Mouse (Mus musculus) forebrain, embryonic 11.5 days (tissue): ENCODE measurements at regions not wholly inside any gene's neighbourhood (a gene's known extent, or its start where the extent isn't known, plus 50 kb on each side); places are given as distances from the start of the nearest gene placed in this dataset.
"Not testable (repeated sequence)": the region's sequence is repeated elsewhere in the genome, so short reads cannot be mapped to it uniquely, and the experiment has no call there.

Experiments used
- ATAC-seq: fragments of 200-750 bp; cut with Nextera tagmentation; replicated peaks from 2 replicates; pipeline ENCODE4 v1.8.0; 2017; ENCODE audit warnings: moderate TSS enrichment; ENCODE audit not compliant: low FRiP score
- DNase-seq: peaks from one replicate; pipeline ENCODE4 v3.0.0-alpha.2; 2017; ENCODE audit warnings: low spot score
- H3K27ac ChIP-seq: fragments of 300-500 bp; sonication (generic); 2 replicates; pipeline ENCODE4 v1.5.1; 2014; ENCODE audit warnings: low read depth, low read length
- H3K27me3 ChIP-seq: fragments of 300-500 bp; sonication (generic); 2 replicates; pipeline ENCODE4 v1.6.1; 2014; ENCODE audit warnings: mild to moderate bottlenecking, low read length, mixed read lengths; ENCODE audit not compliant: control insufficient read depth, insufficient read depth
- H3K36me3 ChIP-seq: fragments of 300-500 bp; sonication (generic); 2 replicates; pipeline ENCODE4 v1.6.1; 2014; ENCODE audit warnings: mild to moderate bottlenecking, low read length, moderate library complexity, mixed read lengths; ENCODE audit not compliant: control insufficient read depth, insufficient read depth
- H3K4me1 ChIP-seq: fragments of 300-500 bp; sonication (generic); replicated peaks from 2 replicates; pipeline ENCODE4 v1.6.1; 2014; ENCODE audit warnings: low read length, mixed read lengths; ENCODE audit not compliant: control insufficient read depth, insufficient read depth
- H3K4me2 ChIP-seq: fragments of 300-500 bp; sonication (generic); 2 replicates; pipeline ENCODE4 v1.6.1; 2014; ENCODE audit warnings: low read depth, mild to moderate bottlenecking, low read length, moderate library complexity, mixed read lengths; ENCODE audit not compliant: severe bottlenecking
- H3K4me3 ChIP-seq: fragments of 300-500 bp; sonication (generic); 2 replicates; pipeline ENCODE4 v1.5.1; 2014; ENCODE audit warnings: low read depth, low read length
- H3K9ac ChIP-seq: fragments of 300-500 bp; sonication (generic); 2 replicates; pipeline ENCODE4 v1.6.1; 2014; ENCODE audit warnings: low read length
- H3K9me3 ChIP-seq: fragments of 300-500 bp; sonication (generic); 2 replicates; pipeline ENCODE4 v1.6.1; 2016; ENCODE audit warnings: low read length, mixed read lengths; ENCODE audit not compliant: control insufficient read depth
- WGBS: fragments of 180-500 bp; shearing (Covaris S2); extraction: QIAGEN DNeasy Blood & Tissue Kit; methylation state at CpG from one replicate; pipeline ENCODE4 v1.1.7; 2014; 5-methylcytosine and 5-hydroxymethylcytosine counted together

DNA sequence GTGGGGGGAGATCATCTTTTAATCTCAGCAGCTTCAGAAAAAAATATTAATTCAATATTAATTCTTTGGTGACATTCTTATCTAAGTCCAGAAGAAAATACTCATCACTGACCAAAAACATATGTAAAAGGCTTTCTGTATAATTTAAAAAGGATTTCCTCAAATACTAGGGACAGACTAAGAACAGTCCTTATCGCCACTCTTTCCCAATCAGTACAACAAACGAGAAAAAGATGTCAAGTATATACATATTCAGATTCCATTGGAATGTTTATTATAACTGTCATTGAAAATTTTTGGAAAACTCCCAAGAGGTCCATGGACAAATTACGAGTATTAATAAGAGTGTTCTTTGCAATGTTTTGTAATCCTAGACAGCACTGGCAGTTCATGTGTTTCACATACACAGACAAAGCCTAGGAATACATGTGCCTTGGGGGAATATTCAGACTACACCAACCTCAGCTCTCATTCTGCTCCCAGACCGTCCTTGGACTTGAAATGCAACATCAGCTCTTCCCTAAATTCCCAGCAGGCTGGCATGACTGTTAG lies 270.4 kb upstream of the Dcbld2 start:
- Histone ChIP-seq H3K4me1 (no peaks in the 10 kb centered on the region), H3K9me3 (no peaks in the 10 kb centered on the region), H3K27ac (no peak overlapping the region), H3K27me3 (no peaks in the 10 kb centered on the region), H3K4me2 (no peak overlapping the region), H3K9ac (no peak overlapping the region), H3K36me3 (no peaks in the 10 kb centered on the region), H3K4me3 (no peak overlapping the region)
- DNase-seq = no peak
- no peak for ATAC-seq
- WGBS = 85% methylated on average over 4 of the region's 4 CpGs

DNA sequence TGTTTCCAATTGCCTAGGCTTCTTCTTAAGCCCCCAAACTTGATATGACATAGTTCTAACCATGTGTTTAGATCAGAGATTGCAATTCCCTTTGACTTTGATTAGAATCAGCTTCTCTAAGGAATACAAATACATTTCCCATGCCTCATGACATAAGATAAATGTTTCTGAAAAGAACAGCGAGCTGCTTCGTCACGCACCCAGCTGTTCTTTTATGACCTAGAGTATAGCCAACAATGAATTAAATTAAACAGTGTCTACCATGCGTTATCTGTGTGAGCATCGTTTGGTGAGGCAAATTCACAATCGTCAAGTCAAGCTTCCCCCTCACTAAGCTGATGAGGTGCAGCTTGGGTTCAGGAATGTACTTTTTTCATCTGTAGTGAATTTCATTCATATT lies 261.8 kb upstream of the Dcbld2 start:
- Histone ChIP-seq H3K36me3 (no peaks in the 10 kb centered on the region), H3K9ac (no peak overlapping the region), H3K4me3 (no peak overlapping the region), H3K4me1 (no peaks in the 10 kb centered on the region), H3K27ac (no peak overlapping the region), H3K27me3 (no peaks in the 10 kb centered on the region), H3K4me2 (no peak overlapping the region), H3K9me3 (no peaks in the 10 kb centered on the region)
- WGBS = 55% methylated on average over 6 of the region's 6 CpGs
- no peak for DNase-seq
- ATAC-seq = no peak

DNA sequence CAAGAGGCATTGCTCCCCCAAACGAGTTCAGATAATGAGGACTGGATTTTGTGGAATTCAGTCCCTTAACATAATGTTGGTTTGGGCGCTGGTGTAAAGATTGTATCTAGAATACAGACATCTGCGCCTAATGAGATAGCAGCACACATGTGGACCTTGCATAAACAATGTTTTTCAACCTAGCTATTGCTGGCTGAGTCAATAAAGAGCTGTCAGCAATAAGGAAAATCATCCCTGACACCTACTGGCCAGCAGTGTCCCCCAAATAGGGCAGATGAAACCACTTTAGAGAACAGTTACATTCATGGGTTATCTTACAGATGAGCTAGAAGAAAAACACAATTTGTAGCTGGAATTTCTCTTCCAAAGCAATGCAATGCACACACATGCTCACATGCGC lies 252.7 kb upstream of the Dcbld2 start:
- no peaks in the 10 kb centered on the region for H3K27me3 ChIP-seq
- no peak overlapping the region for H3K9ac ChIP-seq
- ATAC-seq = no peak
- no peak for DNase-seq
- H3K4me1 ChIP-seq = no peaks in the 10 kb centered on the region
- no peaks in the 10 kb centered on the region for H3K9me3 ChIP-seq
- no peaks in the 10 kb centered on the region for H3K36me3 ChIP-seq
- H3K4me2 ChIP-seq = no peak overlapping the region
- H3K27ac ChIP-seq = no peak overlapping the region
- no peak overlapping the region for H3K4me3 ChIP-seq
- WGBS = 41% methylated on average over 4 of the region's 4 CpGs

DNA sequence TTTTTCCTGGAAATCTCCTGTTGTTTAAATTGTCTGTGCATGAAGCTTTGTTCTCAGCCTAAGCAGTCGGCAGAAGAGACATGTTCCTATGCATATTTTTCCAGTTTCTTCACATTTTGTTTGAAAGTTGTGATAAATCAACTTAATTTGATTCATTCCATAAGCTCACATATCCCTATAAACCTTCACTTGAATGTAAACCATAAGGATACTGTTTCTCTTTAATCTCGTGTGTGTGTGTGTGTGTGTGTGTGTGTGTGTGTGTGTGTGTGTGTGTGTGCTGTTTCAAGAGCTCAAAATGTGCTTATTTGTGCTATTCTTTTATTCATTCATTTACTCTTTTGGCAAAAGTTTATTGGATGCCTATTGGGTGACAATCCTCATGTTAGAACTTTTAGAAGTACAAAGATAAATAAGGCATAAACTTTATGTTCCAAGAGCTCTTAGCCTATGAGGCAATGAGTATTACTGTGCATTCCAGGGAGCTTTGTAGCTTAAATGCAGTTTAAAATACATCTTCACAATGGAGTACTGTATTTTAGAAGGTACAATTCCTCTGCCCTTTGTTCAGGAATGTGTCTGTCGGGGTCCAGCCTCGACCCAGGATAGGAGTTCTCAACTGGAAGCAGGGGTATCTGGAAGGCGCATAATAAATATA lies 229.4 kb upstream of the Dcbld2 start:
- no peak overlapping the region for H3K4me2 ChIP-seq
- 75% methylated on average over 5 of the region's 5 CpGs for WGBS
- no peaks in the 10 kb centered on the region for H3K27me3 ChIP-seq
- no peaks in the 10 kb centered on the region for H3K4me1 ChIP-seq
- DNase-seq (no peak), ATAC-seq (no peak)
- no peak overlapping the region for H3K27ac ChIP-seq
- no peak overlapping the region for H3K9ac ChIP-seq
- no peak overlapping the region for H3K4me3 ChIP-seq
- no peaks in the 10 kb centered on the region for H3K36me3 ChIP-seq
- no peaks in the 10 kb centered on the region for H3K9me3 ChIP-seq

DNA sequence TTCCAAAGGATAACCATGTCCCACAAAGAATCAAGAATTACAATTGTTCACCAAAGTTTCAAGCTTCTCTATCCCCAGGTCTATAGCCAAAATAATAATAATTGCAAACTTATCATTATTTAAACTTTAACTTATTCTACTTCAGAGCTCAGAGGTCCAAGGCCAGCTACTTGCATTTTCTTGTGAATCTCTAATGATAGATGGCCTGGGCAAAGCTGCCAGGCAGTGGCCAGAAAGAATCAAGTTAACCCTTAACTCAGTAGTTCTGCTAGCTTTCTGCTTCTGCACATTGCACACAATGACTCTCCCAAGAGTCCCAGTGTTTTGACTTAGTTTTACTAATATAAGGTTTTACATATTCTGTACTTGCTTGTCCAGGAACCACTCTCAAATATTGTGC lies 228.3 kb upstream of the Dcbld2 start:
- not testable (repeated sequence) for H3K27me3 ChIP-seq, H3K9me3 ChIP-seq, ATAC-seq, H3K36me3 ChIP-seq, DNase-seq, H3K27ac ChIP-seq, H3K4me1 ChIP-seq, H3K9ac ChIP-seq, H3K4me2 ChIP-seq, H3K4me3 ChIP-seq

DNA sequence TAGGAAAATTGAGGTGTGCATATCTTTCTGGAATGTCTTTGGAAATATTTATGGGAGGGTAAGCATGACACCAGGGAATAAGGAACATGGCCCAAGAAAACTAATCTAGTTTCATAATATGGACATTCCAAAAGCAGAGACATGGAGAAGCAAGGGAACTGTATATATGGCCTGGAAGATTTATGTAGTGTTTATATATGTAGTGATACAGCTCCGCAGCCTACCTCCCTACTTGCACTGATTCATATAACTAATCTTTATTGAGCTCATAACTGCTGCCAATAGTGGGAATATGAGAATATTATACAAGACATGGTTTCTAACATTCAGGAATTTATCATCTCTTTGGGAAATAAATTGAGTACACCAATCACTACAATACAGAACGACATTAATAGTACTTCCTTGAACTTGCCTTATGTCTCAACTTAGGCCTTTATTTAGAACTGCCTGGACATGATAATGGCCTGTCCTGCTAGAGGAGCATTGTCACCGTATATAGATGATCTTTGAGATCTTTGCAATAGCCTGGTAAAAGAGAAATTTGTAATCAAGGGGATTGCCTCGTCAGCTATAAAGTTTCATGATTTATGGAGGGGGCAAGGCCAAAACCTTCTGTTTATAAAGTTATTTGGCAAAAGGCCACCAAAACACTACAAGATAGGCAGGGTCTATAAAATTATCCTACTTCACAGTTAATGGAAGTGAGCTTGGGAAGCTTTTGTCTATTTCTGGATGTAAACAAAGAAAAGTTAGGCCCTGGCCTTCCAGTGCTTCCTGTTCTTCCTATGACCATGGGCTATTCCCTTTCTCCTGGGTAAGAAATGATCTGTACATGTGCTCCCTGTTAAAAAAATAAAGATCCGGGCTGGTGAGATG lies 213.4 kb upstream of the Dcbld2 start:
- ATAC-seq = no peak
- DNase-seq = no peak
- 91% methylated on average over 5 of the region's 5 CpGs for WGBS

DNA sequence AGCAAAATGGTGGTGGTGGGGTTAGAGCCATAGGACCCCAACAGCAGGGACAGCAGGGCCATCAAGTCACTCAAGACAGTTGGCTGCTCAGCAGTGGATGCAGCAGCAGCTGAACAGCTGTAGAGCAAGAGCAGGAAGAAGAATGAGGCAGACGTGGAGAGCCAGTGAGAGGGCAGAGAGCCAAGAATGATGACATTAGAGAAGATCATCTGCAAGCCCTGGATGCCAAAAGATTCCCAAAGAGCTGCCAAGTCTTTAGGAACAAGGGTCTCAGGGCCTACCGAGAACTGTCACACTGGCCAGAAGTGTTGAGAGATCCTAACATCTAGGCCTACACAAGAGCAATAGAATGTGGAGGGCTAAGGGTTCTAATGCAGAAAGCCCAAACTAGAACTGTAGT lies 196.4 kb upstream of the Dcbld2 start:
- ATAC-seq = no peak
- Histone ChIP-seq H3K27me3 (no peaks in the 10 kb centered on the region), H3K9ac (no peak overlapping the region), H3K4me3 (no peak overlapping the region), H3K9me3 (no peaks in the 10 kb centered on the region), H3K4me1 (no peaks in the 10 kb centered on the region), H3K27ac (no peak overlapping the region), H3K36me3 (no peaks in the 10 kb centered on the region), H3K4me2 (no peak overlapping the region)
- no peak for DNase-seq
- 83% methylated on average over 2 of the region's 2 CpGs for WGBS

More for the DNA sequence above, 213.4 kb upstream of the Dcbld2 start:
- Histone ChIP-seq H3K4me2 (no peak overlapping the region), H3K4me1 (no peaks in the 10 kb centered on the region), H3K4me3 (no peak overlapping the region), H3K27me3 (no peaks in the 10 kb centered on the region), H3K36me3 (no peaks in the 10 kb centered on the region), H3K27ac (no peak overlapping the region), H3K9ac (no peak overlapping the region), H3K9me3 (no peaks in the 10 kb centered on the region)

DNA sequence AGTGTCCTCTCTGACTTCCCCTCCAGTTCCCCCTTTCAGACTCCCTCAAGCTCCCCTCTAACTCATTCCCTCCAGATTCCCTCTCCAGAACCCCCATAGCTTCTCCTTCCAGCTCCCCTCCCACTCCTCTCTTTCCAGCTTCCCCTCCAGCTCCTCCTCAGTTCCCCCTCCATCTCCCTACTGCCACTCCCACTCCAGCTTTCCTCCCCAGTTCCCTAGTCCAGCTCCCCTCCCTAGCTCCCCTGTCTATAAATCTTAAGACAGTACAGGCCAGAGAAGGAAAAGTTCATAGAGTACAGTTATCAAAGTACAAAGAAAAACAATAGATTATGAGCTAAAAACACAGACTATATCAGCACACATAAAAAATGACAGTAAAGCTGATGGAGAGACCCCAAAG lies 173.6 kb upstream of the Dcbld2 start:
- no peaks in the 10 kb centered on the region for H3K9me3 ChIP-seq
- DNase-seq (no peak), ATAC-seq (no peak)
- no peaks in the 10 kb centered on the region for H3K27me3 ChIP-seq
- no peaks in the 10 kb centered on the region for H3K4me1 ChIP-seq
- H3K27ac ChIP-seq = no peak overlapping the region
- H3K4me2 ChIP-seq = no peak overlapping the region
- no peak overlapping the region for H3K9ac ChIP-seq
- H3K36me3 ChIP-seq = no peaks in the 10 kb centered on the region
- H3K4me3 ChIP-seq = no peak overlapping the region
